Mouse (Mus musculus) megakaryocyte, embryonic 14.5 days (primary cell): ENCODE measurements around the gene Ankrd13d. TPM values are rescaled to one million over a fixed set of nuclear protein-coding genes. Genes with fewer than 3 reads are reported as not detected.
A peak's percentile ranks its signal among the peaks of the same experiment; 100 is the strongest.

Experiments
- H3K27me3 ChIP-seq: replicated peaks from 2 replicates; pipeline ENCODE3; 2012; ENCODE audit warnings: inconsistent platforms
- H3K36me3 ChIP-seq: replicated peaks from 2 replicates; pipeline ENCODE3; 2012; ENCODE audit warnings: low read length, inconsistent platforms, mixed read lengths
- H3K4me1 ChIP-seq: 2 replicates; pipeline ENCODE4 v1.6.1; 2012; ENCODE audit warnings: inconsistent platforms
- H3K4me3 ChIP-seq: replicated peaks from 2 replicates; pipeline ENCODE3; 2012; ENCODE audit warnings: moderate library complexity, mild to moderate bottlenecking, inconsistent platforms
- H3K9me3 ChIP-seq: 2 replicates; pipeline ENCODE4 v1.6.1; 2012; ENCODE audit warnings: inconsistent platforms
- FLI1 ChIP-seq: IDR thresholded peaks from 2 replicates; pipeline ENCODE4 v1.6.1; 2012; ENCODE audit warnings: low read length, inconsistent platforms, mixed read lengths
- GATA1 ChIP-seq: IDR thresholded peaks from 3 replicates; pipeline ENCODE4 v1.6.1; 2012; ENCODE audit warnings: mixed read lengths, low read length, inconsistent platforms, borderline replicate concordance
- polyA plus RNA-seq: library from polyadenylated mRNA; stranded (reverse); fragments of >175 nt; gene quantifications from 2 replicates; pipeline ENCODE4 v1.2.3, GENCODE M21; 2012; ENCODE audit warnings: low replicate concordance; ENCODE audit not compliant: insufficient read depth

Gene Ankrd13d
- 5.6 TPM in 1 of 2 replicates, not detected in the other for polyA plus RNA-seq

- peaks cover 57% of the 10 kb centered on the region for H3K36me3 ChIP-seq
Observed at GRCm38 (mm10) chr19:4282898-4283553, at the start of gene Ankrd13d. TSS of gene Ankrd13d (minus strand) at chr19:4283137.

GRCm38 (mm10) chr19:4332653-4333052, 49.7 kb upstream of the Ankrd13d start:
- H3K36me3 ChIP-seq: peaks cover 64% of the 10 kb centered on the region
- peaks cover 45% of the 10 kb centered on the region for H3K4me1 ChIP-seq
- TF ChIP-seq FLI1 (no peak), GATA1 (no peak)
- H3K27me3 ChIP-seq: no peaks in the 10 kb centered on the region
- H3K9me3 ChIP-seq: no peaks in the 10 kb centered on the region
- H3K4me3 ChIP-seq: peak overlapping the region; percentile 95

More at GRCm38 (mm10) chr19:4282898-4283553, at the start of gene Ankrd13d:
- H3K4me1 ChIP-seq: peaks cover 62% of the 10 kb centered on the region
- H3K9me3 ChIP-seq: peaks cover 4% of the 10 kb centered on the region
- H3K4me3 ChIP-seq: peak within 1 kb of the TSS; percentile 98
- H3K27me3 ChIP-seq: peaks cover 8% of the 10 kb centered on the region
- TF ChIP-seq GATA1 (no peak), FLI1 (no peak)

- H3K4me3 ChIP-seq: no peak overlapping the region
- H3K27me3 ChIP-seq: no peaks in the 10 kb centered on the region
- H3K36me3 ChIP-seq: peaks cover 65% of the 10 kb centered on the region
- TF ChIP-seq FLI1: no peak
- no peak for TF ChIP-seq GATA1
- peaks cover 46% of the 10 kb centered on the region for H3K4me1 ChIP-seq
- H3K9me3 ChIP-seq: no peaks in the 10 kb centered on the region
Observed at GRCm38 (mm10) chr19:4331273-4331672, 48.3 kb upstream of the Ankrd13d start.

- TF ChIP-seq GATA1 (no peak), FLI1 (no peak)
- no peak overlapping the region for H3K4me3 ChIP-seq
Observed at GRCm38 (mm10) chr19:4330603-4331002, 47.7 kb upstream of the Ankrd13d start.

GRCm38 (mm10) chr19:4328737-4329304, 45.9 kb upstream of the Ankrd13d start:
- no peaks in the 10 kb centered on the region for H3K9me3 ChIP-seq
- no peak for TF ChIP-seq FLI1
- no peak for TF ChIP-seq GATA1
- no peaks in the 10 kb centered on the region for H3K27me3 ChIP-seq
- no peak overlapping the region for H3K4me3 ChIP-seq
- H3K4me1 ChIP-seq: peaks cover 36% of the 10 kb centered on the region
- H3K36me3 ChIP-seq: peaks cover 82% of the 10 kb centered on the region

More at GRCm38 (mm10) chr19:4330603-4331002, 47.7 kb upstream of the Ankrd13d start:
- peaks cover 71% of the 10 kb centered on the region for H3K36me3 ChIP-seq
- H3K4me1 ChIP-seq: peaks cover 50% of the 10 kb centered on the region
- no peaks in the 10 kb centered on the region for H3K9me3 ChIP-seq
- H3K27me3 ChIP-seq: no peaks in the 10 kb centered on the region

GRCm38 (mm10) chr19:4326881-4327280, 43.9 kb upstream of the Ankrd13d start:
- H3K27me3 ChIP-seq: no peaks in the 10 kb centered on the region
- TF ChIP-seq GATA1 (no peak), FLI1 (no peak)
- peaks cover 99% of the 10 kb centered on the region for H3K36me3 ChIP-seq
- H3K4me1 ChIP-seq: peaks cover 29% of the 10 kb centered on the region
- H3K4me3 ChIP-seq: no peak overlapping the region
- H3K9me3 ChIP-seq: no peaks in the 10 kb centered on the region

GRCm38 (mm10) chr19:4326106-4326505, 43.2 kb upstream of the Ankrd13d start:
- TF ChIP-seq GATA1: no peak
- TF ChIP-seq FLI1: no peak
- H3K27me3 ChIP-seq: no peaks in the 10 kb centered on the region
- no peak overlapping the region for H3K4me3 ChIP-seq
- H3K36me3 ChIP-seq: peaks cover 97% of the 10 kb centered on the region
- H3K4me1 ChIP-seq: peaks cover 21% of the 10 kb centered on the region
- no peaks in the 10 kb centered on the region for H3K9me3 ChIP-seq

- peaks cover 26% of the 10 kb centered on the region for H3K4me1 ChIP-seq
- H3K9me3 ChIP-seq: no peaks in the 10 kb centered on the region
- TF ChIP-seq GATA1: no peak
- no peak for TF ChIP-seq FLI1
- H3K4me3 ChIP-seq: no peak overlapping the region
- no peaks in the 10 kb centered on the region for H3K27me3 ChIP-seq
- H3K36me3 ChIP-seq: peaks cover 98% of the 10 kb centered on the region
Observed at GRCm38 (mm10) chr19:4322134-4322533, 39.2 kb upstream of the Ankrd13d start.

GRCm38 (mm10) chr19:4321622-4322021, 38.7 kb upstream of the Ankrd13d start:
- Histone ChIP-seq H3K36me3 (peaks cover 98% of the 10 kb centered on the region), H3K4me3 (no peak overlapping the region), H3K27me3 (no peaks in the 10 kb centered on the region), H3K9me3 (no peaks in the 10 kb centered on the region), H3K4me1 (peaks cover 26% of the 10 kb centered on the region)
- no peak for TF ChIP-seq GATA1
- no peak for TF ChIP-seq FLI1

GRCm38 (mm10) chr19:4319272-4319671, 36.3 kb upstream of the Ankrd13d start:
- H3K4me1 ChIP-seq: peaks cover 30% of the 10 kb centered on the region
- TF ChIP-seq GATA1 (no peak), FLI1 (no peak)
- H3K36me3 ChIP-seq: peaks cover 89% of the 10 kb centered on the region
- H3K27me3 ChIP-seq: no peaks in the 10 kb centered on the region
- no peak overlapping the region for H3K4me3 ChIP-seq
- no peaks in the 10 kb centered on the region for H3K9me3 ChIP-seq
